Mouse (Mus musculus): ENCODE results near the gene Tiparp. TPM values are rescaled to one million over a fixed set of nuclear protein-coding genes. Genes with fewer than 3 reads are reported as not detected.

Gene Tiparp
- polyA plus RNA-seq, 2 experiments from 2014 or later: 4.0 to 5.4 TPM

GRCm38 (mm10) chr3:65529471-65530215 is 1.4 kb downstream of the Tiparp start:
- ATAC-seq: peak; percentile 8

- ATAC-seq: no peak
Measured at GRCm38 (mm10) chr3:65533014-65533413, 4.8 kb downstream of the Tiparp start.

GRCm38 (mm10) chr3:65533598-65533997 is 5.4 kb downstream of the Tiparp start:
- no peak for ATAC-seq

GRCm38 (mm10) chr3:65534488-65534887 is 6.3 kb downstream of the Tiparp start:
- ATAC-seq: no peak

DNA sequence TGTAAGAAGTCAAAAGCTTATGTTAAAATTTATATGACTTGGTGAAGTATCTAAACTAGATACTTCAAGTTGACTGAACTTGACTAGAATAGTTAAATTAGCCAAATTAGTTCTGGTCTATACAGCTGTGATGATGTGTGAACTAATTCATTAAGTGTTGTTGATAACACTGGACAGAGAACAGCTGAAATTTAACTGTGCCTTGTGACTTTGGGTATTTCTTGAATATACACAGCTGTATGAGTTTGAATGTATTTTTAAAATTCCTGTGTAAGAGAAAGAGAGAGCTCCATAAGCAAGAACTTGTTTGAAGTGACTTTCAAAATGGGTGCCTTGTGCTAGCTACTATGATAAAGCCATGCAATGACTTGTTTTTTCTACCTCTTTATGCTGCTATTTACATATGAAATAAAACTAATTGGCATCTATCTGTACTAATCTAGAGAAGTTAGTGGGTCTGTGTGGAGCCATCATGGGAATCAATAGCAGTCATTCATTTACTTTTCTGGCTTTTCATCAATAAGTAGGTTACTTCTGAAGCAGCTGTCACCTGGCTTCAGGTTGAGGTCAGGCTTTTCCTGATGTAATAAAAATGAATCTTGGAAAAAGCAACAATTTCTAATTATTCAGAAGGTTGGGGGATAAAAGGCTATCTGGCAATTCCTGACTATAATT is 7.0 kb downstream of the Tiparp start:
- ATAC-seq: no peak

DNA sequence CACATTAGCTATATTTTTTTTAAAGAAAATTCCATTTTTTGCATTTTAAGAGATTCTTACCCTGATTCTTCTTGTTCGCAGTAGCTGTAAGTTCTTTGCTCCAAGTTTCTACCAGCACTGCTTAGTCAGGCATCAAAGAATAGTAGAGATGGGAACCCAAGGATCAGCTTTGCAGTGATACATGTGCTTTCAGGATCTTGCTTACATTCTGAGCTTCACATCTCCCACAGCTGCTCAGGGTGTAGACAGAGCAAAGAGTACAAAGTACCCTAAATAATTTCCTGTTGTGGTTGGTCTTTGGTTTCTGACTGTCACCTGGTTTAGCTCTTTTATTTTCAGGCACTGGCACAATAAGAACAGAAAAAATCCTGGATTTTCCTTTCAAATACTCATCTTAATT is 9.1 kb downstream of the Tiparp start:
- peak; percentile 70 for ATAC-seq

DNA sequence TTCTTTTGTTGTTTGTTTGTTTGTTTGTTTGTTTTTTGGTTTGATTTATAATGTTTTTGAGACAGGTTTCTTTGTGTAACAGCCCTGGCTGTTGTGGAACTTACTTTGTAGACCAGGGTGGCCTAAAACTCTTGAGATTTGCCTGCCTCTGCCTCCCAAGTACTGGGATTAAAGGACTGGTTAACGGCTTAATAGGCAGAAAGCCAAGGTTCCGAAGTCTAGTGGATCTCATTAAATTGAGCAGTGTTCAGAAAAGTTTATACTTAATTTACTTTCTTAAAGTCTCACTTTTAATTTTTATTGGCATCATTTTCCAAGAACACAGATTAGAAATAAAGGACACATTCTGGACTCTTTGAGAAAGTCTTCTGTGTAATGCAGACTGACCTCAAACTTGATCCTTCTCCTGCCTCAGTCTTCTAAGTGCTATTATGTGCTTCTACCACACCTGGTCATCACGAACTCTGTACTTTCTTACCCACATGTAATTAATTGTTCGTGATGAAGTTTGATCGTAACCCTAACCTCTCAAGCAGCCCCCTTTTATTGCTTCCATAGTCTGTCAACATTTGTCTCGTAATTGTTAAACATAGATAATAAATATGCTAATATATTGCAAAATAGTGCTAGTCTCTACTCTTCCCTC is 12.8 kb downstream of the Tiparp start:
- no peak for ATAC-seq

GRCm38 (mm10) chr3:65541552-65541935 is 13.3 kb downstream of the Tiparp start:
- ATAC-seq: no peak

GRCm38 (mm10) chr3:65549785-65550184 is 21.6 kb downstream of the Tiparp start:
- no peak for ATAC-seq

GRCm38 (mm10) chr3:65551065-65551464 is 22.9 kb downstream of the Tiparp start:
- ATAC-seq: no peak

- no peak for ATAC-seq
Measured at GRCm38 (mm10) chr3:65554633-65555032, 26.4 kb downstream of the Tiparp start.

DNA sequence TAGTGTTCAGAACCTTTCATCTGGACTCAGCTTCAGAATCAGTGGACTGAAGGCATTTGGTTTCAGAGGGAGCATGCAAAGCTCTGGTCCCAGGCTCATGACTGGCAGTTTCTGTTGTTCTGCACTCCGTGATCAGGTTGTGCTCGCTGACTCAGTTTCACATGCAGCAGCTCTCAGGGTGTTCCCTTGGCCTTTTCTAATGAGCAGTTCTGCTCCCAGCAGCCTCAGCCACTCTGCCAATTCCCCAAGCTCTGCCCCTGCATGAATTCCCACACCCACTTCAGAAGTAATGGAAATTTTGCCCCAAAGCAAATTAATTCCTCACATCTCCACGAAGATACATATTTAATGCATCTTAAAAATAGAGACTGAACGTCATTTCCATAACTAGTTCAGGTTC is 30.5 kb downstream of the Tiparp start:
- ATAC-seq: no peak

DNA sequence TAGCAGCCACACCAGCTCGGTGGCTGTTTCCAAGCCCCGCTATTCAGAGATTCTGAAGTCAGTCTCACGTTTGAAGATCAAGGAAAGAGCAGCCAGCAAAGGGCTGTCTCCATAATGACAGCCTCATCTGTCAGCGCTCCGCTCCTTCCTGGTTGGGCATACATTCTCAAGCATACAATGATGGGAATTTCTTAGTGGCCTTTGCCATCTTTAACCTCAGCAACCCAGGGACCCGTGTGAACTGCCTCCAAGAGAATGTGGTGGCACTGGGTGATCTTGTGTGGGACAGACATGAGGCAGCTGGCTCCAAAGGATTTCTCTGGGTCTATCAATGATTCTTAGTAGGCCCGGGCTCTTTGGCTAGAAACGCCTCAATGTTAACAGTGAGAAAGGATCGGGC is 34.0 kb downstream of the Tiparp start:
- ATAC-seq: no peak

DNA sequence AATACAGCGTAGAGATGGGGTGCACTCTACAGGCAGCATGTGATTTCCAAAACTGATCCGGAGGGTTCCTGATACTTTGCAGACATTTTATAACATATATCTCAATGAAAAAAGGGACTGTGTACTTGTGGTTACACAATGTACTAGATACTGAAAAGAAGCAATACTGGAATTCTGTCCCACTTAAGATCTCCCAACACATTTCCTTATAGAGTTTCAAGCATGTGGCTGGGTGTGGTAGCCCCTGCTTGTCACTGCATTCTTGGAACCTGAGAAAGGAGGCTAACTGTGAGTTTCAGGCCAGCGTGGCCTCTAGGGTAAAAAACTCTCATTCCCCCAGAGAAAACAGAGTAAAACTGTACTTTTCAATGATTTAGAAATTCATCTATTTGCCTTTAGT is 34.5 kb downstream of the Tiparp start:
- ATAC-seq: no peak

- no peak for ATAC-seq
Measured at GRCm38 (mm10) chr3:65563926-65564624, 35.9 kb downstream of the Tiparp start.

GRCm38 (mm10) chr3:65565632-65566300 is 37.6 kb downstream of the Tiparp start:
- no peak for ATAC-seq

DNA sequence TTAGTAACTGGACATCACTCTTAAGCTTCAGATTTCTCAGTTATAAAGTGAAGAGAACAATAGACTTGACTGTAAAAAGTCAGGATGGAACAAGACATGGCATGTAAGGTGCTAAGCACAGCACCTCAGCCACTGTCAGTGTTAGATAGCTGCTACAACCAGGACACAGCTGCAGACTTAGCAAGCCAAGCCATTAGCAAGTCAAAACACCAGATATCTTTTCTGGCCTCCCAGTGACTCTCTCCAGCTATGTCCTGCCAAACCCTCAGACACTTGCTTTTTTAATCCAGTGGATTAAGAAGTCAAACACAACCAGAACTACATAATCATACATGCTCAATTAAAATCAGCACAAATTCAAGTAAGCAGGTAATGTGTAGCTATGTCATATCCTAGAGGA is 41.7 kb downstream of the Tiparp start:
- no peak for ATAC-seq

GRCm38 (mm10) chr3:65573516-65573915 is 45.3 kb downstream of the Tiparp start:
- no peak for ATAC-seq

GRCm38 (mm10) chr3:65577602-65578001 is 49.4 kb downstream of the Tiparp start:
- no peak for ATAC-seq

- ATAC-seq: no peak
Measured at GRCm38 (mm10) chr3:65579260-65579921, 51.2 kb downstream of the Tiparp start.

DNA sequence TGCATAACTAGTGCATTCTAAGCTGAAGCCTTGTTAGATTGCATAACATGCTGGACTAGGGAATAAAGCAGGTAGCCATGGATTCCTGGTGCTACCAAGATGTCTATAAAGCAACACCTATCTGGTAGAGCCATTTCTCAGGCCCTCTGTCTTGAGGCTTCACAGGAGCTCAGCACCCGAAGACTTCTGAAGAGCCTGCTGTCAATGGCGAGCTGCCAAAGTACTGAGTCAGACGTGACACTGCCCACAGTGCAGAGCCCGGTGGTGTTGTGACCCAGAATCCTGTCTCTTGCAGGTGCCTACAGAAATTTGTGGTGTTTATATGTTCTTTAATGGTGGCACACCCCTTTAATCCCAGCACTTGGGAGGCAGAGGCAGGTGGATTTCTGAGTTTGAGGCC is 53.4 kb downstream of the Tiparp start:
- peak; percentile 30 for ATAC-seq

GRCm38 (mm10) chr3:65584329-65584728 is 56.1 kb downstream of the Tiparp start:
- ATAC-seq: no peak
